Mouse (Mus musculus) large intestine, adult 2 months (tissue): ENCODE data around the gene Tprn. TPM values are rescaled to one million over a fixed set of nuclear protein-coding genes. Genes with fewer than 3 reads are reported as not detected.

Experiments
- DNase-seq: peaks from one replicate; pipeline ENCODE4 v3.0.0-alpha.2; 2012; ENCODE audit warnings: low read depth, low spot score
- WGBS: fragments of 180-500 bp; shearing (Covaris S2); methylation state at CpG from one replicate; pipeline ENCODE4 v1.1.7; 2018; 5-methylcytosine and 5-hydroxymethylcytosine counted together
- polyA plus RNA-seq: library from polyadenylated mRNA; depleted of rRNA; stranded (reverse); fragments of >200 nt; gene quantifications from 2 replicates; pipeline ENCODE4 v1.2.3, GENCODE M21; 2012; rRNA removed

The Tprn gene
- 212 and 278 TPM in 2 replicates for polyA plus RNA-seq

DNA sequence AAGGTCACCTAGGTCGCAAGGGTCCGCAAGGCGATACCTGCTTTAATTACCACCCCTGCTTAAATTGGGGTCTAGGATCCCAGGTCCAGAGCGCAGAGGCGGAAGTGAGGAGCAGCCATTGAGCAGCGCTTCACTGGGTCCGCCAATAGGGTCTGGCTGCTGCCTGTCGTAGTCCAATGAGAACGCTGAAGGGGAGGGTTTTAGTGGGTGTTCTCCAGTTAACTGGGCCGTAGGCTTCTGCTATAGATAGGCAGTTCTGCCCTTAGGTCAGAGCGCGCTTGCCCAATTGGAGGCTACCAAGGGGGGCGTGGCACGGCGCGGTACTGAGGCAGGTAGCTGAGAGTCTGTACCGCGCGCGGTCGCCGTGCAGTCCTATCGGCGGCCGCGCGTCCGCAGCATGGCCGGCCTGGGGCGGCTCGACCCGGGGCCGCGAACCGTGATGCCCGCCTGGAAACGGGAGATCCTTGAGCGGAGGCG is at the start of gene Tprn:
Tprn (plus strand) TSS at position 328 of the 477 bp plus-strand sequence.
- WGBS = under 1% methylated on average over 39 of the region's 39 CpGs
- peak; percentile 94 for DNase-seq

DNA sequence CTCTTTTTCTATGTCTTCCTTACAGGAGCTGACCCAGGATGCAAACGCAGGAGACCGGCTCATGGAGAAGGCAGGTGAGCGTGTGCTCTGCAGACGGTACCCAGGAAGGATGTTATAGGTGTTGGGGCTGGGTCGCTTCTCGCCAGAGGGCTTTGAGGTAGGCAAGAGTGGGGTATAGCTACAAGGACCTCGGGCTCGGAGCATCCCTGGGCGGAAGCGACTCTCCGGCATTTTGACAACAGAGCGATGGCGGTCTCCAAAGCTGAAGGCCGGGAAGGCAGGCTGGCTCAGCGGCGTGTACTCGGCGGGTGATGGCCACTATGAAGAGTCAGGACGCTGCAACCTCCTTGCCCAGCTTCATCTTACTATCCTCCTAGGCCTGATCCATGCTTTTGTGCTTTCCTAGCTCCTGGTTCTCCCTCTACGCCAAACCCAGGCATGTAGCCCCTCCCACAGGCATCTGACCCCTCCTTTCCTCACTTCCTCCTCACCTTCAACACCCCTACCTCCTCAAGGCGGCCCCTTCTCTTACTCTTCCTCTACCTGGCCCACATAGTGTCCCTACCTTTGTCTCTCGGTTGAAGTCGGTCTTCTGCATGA is 49.1 kb upstream of the Tprn start:
- 76% methylated on average over 23 of the region's 23 CpGs for WGBS
- no peak for DNase-seq

DNA sequence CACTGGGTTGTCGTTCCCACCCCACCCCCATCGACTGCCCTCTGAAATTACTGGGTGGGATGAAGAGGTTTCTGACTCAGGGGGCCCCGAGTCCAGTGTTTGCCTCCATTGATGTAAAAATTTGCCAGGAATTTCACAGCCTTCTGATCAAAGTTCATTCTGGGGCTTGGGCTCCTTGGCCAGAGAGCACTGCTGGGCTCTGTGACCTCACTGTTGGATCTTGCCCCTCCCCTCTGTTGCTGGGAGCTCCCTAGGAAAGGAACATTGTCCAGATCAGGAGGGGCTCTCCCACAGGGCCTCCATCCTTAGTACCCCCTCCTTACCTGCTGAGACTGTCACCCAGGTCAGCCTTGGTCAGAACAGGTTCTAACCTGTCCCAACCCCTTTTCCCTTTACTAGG is 48.0 kb upstream of the Tprn start, which contains the start of gene Stpg3:
Stpg3 (minus strand) TSS at position 194 of the 400 bp plus-strand sequence.
- no peak for DNase-seq
- WGBS = 37% methylated on average over 3 of the region's 3 CpGs

DNA sequence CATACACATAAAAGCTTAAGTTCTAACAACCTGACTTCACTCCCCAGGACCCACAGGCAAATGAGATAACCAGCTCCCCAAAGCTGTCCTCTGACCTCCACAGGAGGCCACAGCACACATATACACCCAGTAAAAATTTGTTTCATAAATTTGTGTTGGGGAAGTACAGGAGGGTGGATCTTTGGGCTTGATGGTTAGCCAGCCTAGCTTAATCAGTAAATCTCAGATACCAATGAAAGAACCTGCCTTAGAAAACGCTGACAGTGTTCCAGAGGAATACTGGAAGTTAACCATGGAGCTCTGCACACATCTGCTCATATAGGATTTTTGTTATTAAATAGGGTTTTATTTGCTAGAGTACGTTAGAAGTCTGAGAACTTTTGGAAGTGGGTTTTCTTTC is 44.8 kb upstream of the Tprn start:
- WGBS = 67% methylated on average over 2 of the region's 2 CpGs
- no peak for DNase-seq

DNA sequence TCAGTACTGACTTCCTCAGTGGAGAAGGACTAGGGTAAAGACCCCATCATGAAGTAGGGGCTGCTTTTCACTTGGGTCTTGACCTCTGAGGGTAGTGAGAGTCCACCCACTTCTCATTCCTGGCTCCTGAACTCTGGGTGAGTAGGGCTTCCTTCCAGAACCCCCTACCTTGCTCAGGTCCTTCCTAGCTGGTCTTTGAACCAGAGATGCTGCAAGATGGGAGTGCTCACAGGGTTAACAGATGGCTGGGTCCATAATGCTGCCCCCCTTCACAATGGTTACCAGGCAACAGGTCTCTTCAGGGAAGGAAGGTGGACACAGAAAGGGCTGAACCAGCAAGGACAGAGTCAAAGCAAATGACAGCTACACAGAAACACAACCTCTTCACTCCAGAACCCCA is 44.0 kb upstream of the Tprn start, which contains the start of gene Fam166a:
Fam166a (plus strand) TSS at position 301 of the 400 bp plus-strand sequence.
- DNase-seq = no peak

DNA sequence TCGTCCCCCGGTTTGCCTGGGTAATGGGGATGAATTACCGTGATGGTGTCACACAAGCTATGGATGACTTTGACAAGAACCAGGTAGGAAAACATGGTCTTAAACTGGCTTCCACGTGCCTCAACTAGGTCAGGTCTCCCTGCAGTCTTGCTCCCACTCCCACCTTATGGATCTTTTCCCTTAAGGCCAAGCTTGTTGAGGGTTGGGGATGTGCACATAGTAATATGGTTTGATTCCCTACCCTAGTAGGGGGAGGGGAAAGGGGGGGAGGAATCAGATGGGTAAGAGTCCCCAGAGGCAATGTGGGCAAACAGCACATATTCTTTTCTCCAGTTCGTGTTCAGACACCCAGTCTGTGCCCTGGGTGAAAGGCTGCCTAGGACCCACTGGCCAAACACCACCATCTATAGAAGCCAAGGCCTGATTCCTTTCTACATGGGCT is 41.1 kb upstream of the Tprn start:
- DNase-seq = no peak
- 65% methylated on average over 5 of the region's 5 CpGs for WGBS

DNA sequence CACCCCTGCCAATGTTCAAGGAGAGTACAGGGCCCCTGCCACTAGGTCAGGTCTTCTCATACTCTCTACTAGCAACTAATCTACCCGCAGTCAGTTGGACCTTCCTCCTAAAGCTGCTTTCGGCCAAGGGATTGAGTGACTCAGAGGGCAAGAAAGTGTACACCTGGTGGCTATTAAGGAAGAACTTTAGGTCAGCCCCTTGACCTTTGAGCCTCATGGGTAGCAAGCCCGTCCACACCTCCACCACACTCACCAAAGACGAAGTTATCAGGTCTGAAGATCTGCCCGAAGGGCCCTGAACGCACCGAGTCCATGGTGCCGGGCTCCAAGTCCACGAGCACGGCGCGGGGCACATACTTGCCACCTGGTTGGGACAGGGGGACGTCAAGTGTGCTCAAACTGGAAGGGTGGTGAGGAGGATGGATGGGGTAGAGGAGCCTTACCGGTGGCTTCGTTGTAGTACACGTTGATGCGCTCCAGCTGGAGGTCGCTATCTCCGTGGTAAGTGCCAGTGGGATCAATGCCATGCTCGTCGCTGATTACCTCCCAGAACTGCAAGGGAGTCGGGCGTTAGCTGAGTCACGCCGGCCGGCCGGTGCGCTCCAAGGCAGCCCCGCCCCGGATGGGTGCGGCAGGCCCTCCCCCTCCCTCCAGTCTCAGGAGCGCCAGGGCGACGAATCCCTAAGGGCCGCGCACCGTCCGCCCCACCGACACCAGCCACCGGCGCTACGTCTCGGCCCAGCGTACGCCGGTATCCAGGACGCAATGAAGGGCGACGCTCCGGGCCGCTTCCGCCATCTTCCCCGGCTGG is 38.5 kb upstream of the Tprn start:
- DNase-seq = no peak
- under 1% methylated on average over 53 of the region's 53 CpGs for WGBS

DNA sequence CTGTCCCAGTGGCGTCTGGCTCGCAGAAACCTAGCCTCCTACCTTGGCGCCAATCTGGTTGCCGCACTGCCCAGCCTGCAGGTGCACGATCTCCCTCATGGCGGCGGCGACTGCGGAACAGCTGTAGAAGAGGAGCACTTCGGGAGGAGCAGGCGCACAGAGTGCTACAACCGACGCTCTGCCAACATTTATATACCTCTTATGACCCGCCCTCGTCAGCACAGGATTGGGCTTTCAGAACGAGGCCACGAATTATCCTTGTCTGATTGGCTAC is 38.0 kb upstream of the Tprn start, which contains the start of gene Tubb4b:
Tubb4b (minus strand) TSS at position 211 of the 274 bp plus-strand sequence.
- under 1% methylated on average over 17 of the region's 17 CpGs for WGBS
- no peak for DNase-seq

DNA sequence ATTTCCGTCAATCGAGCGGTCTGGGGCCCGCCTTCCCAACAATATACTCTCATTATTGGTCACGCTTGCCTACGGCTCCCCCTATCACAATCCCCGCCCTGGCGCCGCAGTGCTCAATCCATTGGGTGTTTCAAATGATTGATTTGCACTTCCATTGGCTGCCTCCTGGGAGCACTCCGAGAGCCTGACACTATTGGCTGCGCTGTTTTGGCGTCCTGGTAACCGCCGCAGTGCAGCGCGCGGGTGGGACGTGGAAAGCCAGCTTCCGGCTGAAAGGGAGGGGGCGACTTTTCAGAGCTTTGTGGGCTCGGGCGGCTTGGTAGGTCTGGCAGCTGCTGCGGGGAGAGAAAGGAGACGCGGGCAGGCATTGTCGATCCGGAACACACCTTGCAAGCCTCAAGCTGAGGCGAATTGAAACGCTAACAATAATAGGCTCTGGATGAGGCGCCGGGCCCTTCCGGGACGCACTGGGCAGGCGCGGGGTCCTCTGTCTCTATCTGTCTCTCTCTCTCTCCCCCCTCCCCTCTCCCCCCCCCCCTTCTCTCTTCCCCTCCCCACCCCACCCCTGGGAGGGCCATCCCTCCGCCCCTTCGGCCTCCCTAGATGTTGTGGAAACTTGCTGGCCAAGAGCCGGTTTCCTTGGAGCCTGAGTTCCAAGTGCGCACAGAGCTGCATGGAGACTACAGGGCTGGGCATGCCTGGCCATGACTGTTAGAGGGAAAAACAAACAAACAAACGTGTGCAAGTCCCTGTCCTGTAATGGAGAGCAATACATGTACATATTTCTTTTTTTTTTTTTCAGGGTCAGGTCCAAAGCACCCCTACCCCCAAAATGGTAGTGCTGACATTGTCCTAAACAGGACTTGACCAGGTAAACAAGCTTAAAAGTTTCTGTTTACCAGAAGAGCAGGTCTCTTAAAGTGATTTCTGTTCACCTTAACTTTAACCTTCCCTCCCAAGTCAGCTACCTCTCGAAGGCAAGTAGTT is 37.4 kb upstream of the Tprn start:
- 1% methylated on average over 41 of the region's 41 CpGs for WGBS
- peak; percentile 96 for DNase-seq

DNA sequence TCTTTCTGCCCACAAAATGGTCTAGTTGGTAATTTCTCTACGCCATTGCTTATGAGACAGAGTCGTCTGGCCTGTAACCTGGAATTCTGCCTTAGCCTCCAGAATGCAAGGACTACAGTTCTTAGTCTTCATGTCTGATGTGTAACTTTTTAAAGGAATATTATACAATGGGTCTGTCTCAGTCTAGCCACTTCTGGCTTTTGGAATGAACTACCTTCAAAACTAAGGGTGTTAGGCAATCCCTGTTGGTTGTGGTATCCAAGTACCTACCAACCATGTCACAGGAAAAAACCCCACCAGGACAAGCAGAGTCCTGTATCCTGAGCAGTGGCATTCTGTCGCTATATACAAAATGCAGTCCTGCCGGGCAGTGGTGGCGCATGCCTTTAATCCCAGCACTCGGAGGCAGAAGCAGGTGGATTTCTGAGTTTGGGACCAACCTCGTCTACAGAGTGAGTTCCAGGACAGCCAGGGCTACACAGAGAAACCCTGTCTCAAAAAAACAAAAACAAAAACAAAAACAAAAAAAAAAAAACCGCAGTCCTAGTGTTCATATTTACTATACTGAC is 36.5 kb upstream of the Tprn start:
- DNase-seq = no peak
- WGBS = 60% methylated on average over 8 of the region's 8 CpGs

DNA sequence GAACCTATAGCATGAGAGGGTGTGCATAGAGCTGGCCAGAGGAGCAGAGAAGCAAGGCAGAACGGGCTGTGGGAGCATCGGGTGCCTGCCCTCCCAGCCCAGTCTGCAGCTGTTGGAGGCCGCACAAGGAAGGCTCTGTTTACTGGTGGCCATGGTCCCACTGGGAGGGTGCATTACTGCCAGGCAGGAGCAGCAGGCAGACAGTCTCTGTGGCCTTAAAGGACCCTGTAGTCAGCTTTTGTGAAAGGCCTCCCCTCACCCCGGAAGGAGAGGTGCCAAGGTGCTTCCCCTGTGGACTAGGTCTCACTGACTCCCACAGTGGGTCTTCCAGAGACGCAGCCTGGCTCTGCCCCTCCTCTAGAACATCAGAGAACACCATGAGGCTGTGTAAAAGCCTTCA is 35.6 kb upstream of the Tprn start:
- DNase-seq = no peak
- WGBS = 47% methylated on average over 5 of the region's 5 CpGs

DNA sequence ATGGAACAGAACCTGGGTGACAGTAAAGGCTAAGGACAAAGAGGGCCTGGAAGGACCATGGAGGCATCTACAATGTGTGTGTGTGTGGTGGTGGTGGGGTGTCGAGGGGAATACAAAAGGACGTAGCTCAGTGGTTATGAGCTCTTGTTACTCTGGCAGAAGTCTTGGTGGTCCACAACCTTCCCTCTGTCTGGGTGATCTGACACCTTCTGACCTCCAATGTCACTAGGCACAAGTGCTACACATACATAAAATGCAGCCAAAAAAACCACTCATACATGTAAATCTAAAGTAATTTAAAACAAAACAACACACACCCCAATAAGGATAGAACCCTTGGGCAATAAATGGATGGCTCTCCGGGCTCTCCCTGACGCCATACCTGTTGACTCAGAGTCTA is 35.0 kb upstream of the Tprn start:
- DNase-seq = no peak
- WGBS = 68% methylated on average over 4 of the region's 4 CpGs

DNA sequence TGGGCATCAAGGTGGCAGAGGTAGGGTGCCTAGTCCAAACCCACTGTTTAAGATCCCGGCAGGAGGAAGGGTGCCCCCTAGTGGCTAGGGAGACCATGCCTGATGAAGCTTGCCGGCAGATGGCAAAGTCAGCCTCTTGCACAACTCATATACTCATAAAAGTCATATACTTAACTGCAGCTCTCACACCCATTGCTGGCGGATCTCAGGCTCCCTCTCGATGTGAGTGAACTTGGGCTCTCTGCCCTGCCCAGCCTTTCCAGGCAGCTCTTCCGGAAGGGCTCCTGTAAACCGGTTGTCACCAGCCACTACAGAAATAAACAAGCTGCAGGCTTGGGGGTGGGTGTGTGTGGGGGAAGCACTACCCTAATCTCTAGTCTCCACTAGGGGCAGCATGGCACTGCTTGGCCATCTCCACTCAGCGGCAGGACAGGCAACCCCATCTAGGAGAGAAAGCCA is 34.0 kb upstream of the Tprn start:
- peak; percentile 97 for DNase-seq
- 1% methylated on average over 7 of the region's 7 CpGs for WGBS

DNA sequence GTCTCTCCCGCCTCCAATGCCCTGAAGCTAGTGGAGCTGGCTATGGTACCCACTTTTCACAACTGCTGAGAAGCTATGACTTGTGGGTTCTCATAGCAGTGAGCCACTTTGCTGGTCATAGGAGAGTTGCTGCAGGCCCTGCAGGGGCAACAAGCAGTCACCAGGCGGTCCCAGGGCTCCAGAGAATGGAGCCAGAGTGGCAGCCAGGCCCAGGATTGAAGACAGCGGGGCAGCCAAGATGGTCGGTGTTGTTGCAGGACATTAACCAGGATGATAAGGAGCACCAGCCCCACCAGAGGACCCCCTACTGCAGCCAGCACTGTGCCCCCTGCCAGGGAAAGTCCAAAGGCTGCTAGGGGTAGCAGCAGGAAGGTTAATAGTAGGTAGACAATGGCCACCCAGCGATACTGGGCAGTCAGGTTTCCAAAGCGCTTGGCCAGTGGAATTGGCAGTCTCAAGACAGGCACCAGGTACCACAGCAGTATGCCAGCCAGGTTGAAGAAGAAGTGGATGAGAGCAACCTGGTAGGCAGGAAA is 33.4 kb upstream of the Tprn start:
- WGBS = 70% methylated on average over 6 of the region's 6 CpGs
- no peak for DNase-seq

DNA sequence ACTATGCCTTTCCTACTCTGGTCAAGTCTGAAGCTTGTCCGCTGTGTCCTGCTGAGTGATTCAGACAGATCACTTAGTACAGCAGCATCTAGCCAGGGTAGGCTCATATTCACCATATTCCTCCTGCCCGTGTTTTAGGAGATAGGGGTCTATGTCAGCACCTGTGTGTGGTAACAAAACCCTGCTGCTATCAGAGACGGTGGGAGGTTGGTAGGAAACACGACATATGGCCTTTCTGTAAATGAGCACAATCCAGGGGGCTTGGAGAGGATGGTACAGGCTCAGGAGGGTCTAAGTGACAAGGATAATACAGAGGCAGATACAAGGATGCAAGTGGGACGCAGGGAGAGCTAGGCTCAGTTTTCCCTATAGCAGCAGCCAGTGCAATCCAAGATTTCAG is 32.8 kb upstream of the Tprn start:
- no peak for DNase-seq

DNA sequence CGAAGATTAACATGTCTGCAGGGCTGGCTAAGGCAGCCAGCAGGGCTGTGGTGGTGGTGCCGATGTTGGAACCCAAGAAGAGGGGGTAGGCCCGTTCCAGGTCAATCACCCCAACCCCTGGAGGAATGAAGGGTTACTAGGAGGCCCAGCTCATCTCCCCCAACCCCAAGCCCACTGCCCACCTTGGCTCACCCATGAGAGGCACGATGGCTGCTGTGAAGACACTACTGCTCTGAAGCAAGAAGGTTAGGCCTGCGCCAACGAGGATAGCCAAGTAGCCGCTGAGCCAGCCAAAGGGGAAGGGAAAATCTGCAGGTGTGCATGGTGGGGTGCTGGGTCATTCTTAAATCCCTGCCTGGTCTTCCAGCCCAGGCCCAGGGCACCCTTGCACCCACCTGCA is 31.8 kb upstream of the Tprn start:
- 92% methylated on average over 7 of the region's 7 CpGs for WGBS
- no peak for DNase-seq

More for the DNA sequence above, 32.8 kb upstream of the Tprn start:
- 95% methylated on average over 5 of the region's 5 CpGs for WGBS

DNA sequence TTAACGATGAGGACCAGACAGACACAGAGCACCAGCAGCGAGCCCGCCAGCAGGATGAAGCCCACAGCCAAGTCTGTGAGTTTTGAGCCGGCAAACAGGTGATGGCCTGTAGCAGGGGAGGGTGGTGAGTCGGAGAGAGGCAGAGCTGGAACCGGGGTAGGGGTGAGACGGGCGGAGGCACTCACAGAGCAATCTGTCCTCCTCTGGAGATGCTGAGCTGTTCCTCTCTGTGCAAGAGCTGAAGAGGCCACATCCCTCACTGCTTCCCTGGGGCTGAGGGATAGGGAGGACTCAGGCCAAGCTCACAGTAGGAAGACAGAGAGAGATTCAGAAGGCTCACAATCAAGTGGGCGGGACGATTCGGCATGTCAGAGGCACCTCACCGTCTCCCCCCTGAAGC is 31.4 kb upstream of the Tprn start:
- 82% methylated on average over 12 of the region's 12 CpGs for WGBS

DNA sequence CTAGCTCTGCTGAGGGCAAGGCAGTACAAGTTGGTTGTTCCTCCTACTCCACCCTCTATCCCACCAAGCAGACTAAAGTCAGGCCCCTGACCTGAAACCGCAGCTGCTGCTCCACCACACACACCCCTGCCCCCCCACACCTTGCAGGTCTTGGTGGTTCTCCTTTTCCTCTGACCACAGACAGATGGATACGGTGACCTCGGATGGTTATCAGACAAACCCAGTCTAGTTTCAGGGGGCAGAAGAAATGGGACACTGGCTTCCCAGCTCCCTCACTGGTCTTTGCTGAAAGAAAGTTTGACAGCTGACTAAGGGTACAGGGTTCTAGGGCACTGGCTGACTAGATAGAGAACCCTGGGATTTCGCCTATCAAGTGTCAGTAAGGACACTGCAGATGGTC is 29.0 kb upstream of the Tprn start:
- no peak for DNase-seq

More for the DNA sequence above, 31.4 kb upstream of the Tprn start:
- no peak for DNase-seq

DNA sequence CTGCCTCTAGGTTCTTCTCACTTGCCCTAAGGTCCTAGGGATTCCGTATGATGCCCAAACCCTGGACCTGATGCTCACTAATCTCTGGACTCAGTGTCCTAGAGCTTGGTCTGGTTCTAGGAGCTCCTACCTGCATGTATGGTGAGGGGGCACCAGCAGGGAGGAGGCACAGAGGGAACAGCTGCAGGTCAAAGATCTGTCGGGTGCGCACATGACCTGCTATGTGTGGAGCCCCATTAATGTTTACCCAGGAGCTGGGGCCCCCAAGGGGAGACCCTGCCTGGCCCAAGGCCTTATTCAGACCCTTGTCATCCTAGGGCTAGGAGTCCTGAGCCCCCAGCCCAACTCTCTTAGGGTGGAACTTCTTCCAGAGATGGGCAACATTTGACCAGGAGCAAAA is 28.4 kb upstream of the Tprn start, which contains the start of gene Slc34a3:
Slc34a3 (minus strand) TSS at position 315 of the 400 bp plus-strand sequence.
- no peak for DNase-seq
- WGBS = 72% methylated on average over 3 of the region's 3 CpGs

More for the DNA sequence above, 29.0 kb upstream of the Tprn start:
- 65% methylated on average over 4 of the region's 4 CpGs for WGBS
